9 mouse cellular contexts compared by ENCODE assay signal in the genomic region with DNA sequence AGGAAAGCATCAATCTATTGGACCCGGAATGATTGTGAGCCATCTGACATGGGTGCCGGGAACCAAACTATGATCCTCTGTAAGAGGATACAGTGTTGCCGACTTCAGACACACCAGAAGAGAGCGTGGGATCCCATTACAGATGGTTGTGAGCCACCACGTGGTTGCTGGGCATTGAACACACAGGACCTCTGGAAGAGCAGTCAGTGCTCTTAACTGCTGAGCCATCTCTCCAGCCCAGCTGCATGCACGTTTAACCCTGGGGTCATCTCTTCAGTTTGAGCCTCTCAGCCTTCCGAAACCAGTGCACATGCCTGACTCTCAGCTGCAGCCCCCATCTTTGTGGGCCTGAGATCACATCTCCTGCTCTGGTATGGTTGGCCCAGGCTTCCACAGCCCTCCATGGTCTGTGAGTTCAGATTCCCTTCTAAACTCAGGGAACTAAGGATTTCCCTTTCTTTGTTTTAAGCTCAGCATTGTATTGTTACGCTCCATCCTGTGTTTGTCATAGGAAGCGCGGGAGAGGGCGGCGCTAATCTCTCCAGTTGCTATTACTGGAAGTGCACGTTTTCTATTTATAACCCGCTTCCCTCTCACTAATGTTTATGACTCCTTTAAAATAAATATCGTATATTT.
DNase-seq lines count a peak whose midpoint lies in the region; ATAC-seq lines count a peak whose summit lies in the region.
"Had no signal": no experiment of that assay in that cellular context is flagged by ENCODE, and none has a peak within 500 bp of the region (broad histone marks: within the 10 kb centered on the region; RNA-seq: fewer than 3 reads in every experiment).

No protein-coding gene starts in this region.

- no peak overlapping the region for H3K9ac ChIP-seq in intestine, embryonic 16.5 days (ENCODE audit: low read depth, low read length)
- no peak overlapping the region for H3K9ac ChIP-seq in lung, embryonic 16.5 days (ENCODE audit: low read length)
- no peak overlapping the region for H3K9ac ChIP-seq in midbrain, embryonic 16.5 days (ENCODE audit: low read depth, low read length)
- H3K9ac ChIP-seq in hindbrain, embryonic 16.5 days (ENCODE audit: low read depth, low read length) = no peak overlapping the region

- DNase-seq in adrenal gland, adult 2 months = peak; percentile 37
- no peak for DNase-seq in adrenal gland, adult 8-10 months
- peak; percentile 42 for DNase-seq in gastrocnemius, postnatal 25 days
- no peak for DNase-seq in thymus, postnatal 14 days

- no peaks in the 10 kb centered on the region for H3K27me3 ChIP-seq in intestine, embryonic 16.5 days (replicated peaks; ENCODE audit: control insufficient read depth, insufficient read depth, low read length)
- no peaks in the 10 kb centered on the region for H3K27me3 ChIP-seq in lung, embryonic 16.5 days (ENCODE audit: control insufficient read depth, insufficient read depth, low read depth, low read length)
- H3K27me3 ChIP-seq in midbrain, embryonic 16.5 days (ENCODE audit: control insufficient read depth, insufficient read depth, low read depth, low read length) = no peaks in the 10 kb centered on the region
- H3K27me3 ChIP-seq in hindbrain, embryonic 16.5 days (replicated peaks; ENCODE audit: control insufficient read depth, insufficient read depth, low read length) = no peaks in the 10 kb centered on the region
- H3K27me3 ChIP-seq: megakaryocyte, embryonic 14.5 days had no signal

- peaks cover 12% of the 10 kb centered on the region; the same call in 1 of the 2 replicates for H3K4me1 ChIP-seq in intestine, embryonic 16.5 days (ENCODE audit: control insufficient read depth, insufficient read depth, low read length)
- peaks cover 22% of the 10 kb centered on the region for H3K4me1 ChIP-seq in lung, embryonic 16.5 days (replicated peaks; ENCODE audit: control insufficient read depth, insufficient read depth, low read length)
- H3K4me1 ChIP-seq in midbrain, embryonic 16.5 days (ENCODE audit: control insufficient read depth, insufficient read depth, low read length) = peaks cover 16% of the 10 kb centered on the region
- peaks cover 10% of the 10 kb centered on the region for H3K4me1 ChIP-seq in hindbrain, embryonic 16.5 days (ENCODE audit: control insufficient read depth, insufficient read depth, low read depth, low read length)

- 0 out of 2 replicates have a peak, but pooled peaks cover 2% of the 10 kb centered on the region for H3K9me3 ChIP-seq in intestine, embryonic 16.5 days (ENCODE audit: control insufficient read depth, low read length)
- no peaks in the 10 kb centered on the region for H3K9me3 ChIP-seq in lung, embryonic 16.5 days (ENCODE audit: control insufficient read depth, low read length)
- no peaks in the 10 kb centered on the region for H3K9me3 ChIP-seq in midbrain, embryonic 16.5 days (replicated peaks; ENCODE audit: control insufficient read depth, low read length, poor library complexity, severe bottlenecking)
- H3K9me3 ChIP-seq in hindbrain, embryonic 16.5 days (ENCODE audit: control insufficient read depth, low read length) = no peaks in the 10 kb centered on the region; the same call in 1 of the 2 replicates

- H3K27ac ChIP-seq in intestine, embryonic 16.5 days (ENCODE audit: low read length) = peak overlapping the region; percentile 66
- H3K27ac ChIP-seq in lung, embryonic 16.5 days (ENCODE audit: low read length) = peak overlapping the region; percentile 74
- H3K27ac ChIP-seq in midbrain, embryonic 16.5 days (ENCODE audit: low read length) = no peak overlapping the region
- no peak overlapping the region for H3K27ac ChIP-seq in hindbrain, embryonic 16.5 days (ENCODE audit: low read depth, low read length)

- no peak overlapping the region for H3K4me3 ChIP-seq in intestine, embryonic 16.5 days (ENCODE audit: low read length)
- no peak overlapping the region for H3K4me3 ChIP-seq in lung, embryonic 16.5 days (ENCODE audit: low read length)
- no peak overlapping the region for H3K4me3 ChIP-seq in midbrain, embryonic 16.5 days (ENCODE audit: low read depth, low read length)
- no peak overlapping the region for H3K4me3 ChIP-seq in hindbrain, embryonic 16.5 days (ENCODE audit: low read length)
- H3K4me3 ChIP-seq: megakaryocyte, embryonic 14.5 days had no signal

- H3K36me3 ChIP-seq in intestine, embryonic 16.5 days (ENCODE audit: control insufficient read depth, insufficient read depth, low read length) = no peaks in the 10 kb centered on the region
- no peaks in the 10 kb centered on the region; the same call in 1 of the 2 replicates for H3K36me3 ChIP-seq in lung, embryonic 16.5 days (ENCODE audit: control insufficient read depth, insufficient read depth, low read length)
- no peaks in the 10 kb centered on the region; the same call in 1 of the 2 replicates for H3K36me3 ChIP-seq in midbrain, embryonic 16.5 days (ENCODE audit: control insufficient read depth, insufficient read depth, low read length)
- H3K36me3 ChIP-seq in hindbrain, embryonic 16.5 days (ENCODE audit: control insufficient read depth, insufficient read depth, low read length) = peaks cover 2% of the 10 kb centered on the region; the same call in 1 of the 2 replicates

- WGBS in intestine, embryonic 16.5 days = 38% methylated on average over 15 of the region's 15 CpGs
- WGBS in lung, embryonic 16.5 days = 53% methylated on average over 15 of the region's 15 CpGs
- WGBS in midbrain, embryonic 16.5 days = 80% methylated on average over 15 of the region's 15 CpGs
- WGBS in hindbrain, embryonic 16.5 days = 82% methylated on average over 15 of the region's 15 CpGs

- peak; percentile 82 for ATAC-seq in intestine, embryonic 16.5 days
- peak; percentile 76 for ATAC-seq in lung, embryonic 16.5 days (ENCODE audit: low read depth)
- no peak for ATAC-seq in midbrain, embryonic 16.5 days
- ATAC-seq in hindbrain, embryonic 16.5 days = no peak

- no peak overlapping the region for H3K4me2 ChIP-seq in intestine, embryonic 16.5 days (ENCODE audit: low read depth, low read length)
- H3K4me2 ChIP-seq in lung, embryonic 16.5 days (ENCODE audit: low read depth, low read length) = peak overlapping the region; percentile 24; the same call in 1 of the 2 replicates
- no peak overlapping the region for H3K4me2 ChIP-seq in midbrain, embryonic 16.5 days (ENCODE audit: low read length)
- H3K4me2 ChIP-seq in hindbrain, embryonic 16.5 days (ENCODE audit: low read length) = no peak overlapping the region

Comparison
In these comparisons a context has a peak if more than half of its experiments do, and no peak if none do; other contexts are left out.
1. DNase-seq: peak in adrenal gland, adult 2 months (single experiment) and gastrocnemius, postnatal 25 days (single experiment); none in adrenal gland, adult 8-10 months (single experiment) and thymus, postnatal 14 days (single experiment).
2. ATAC-seq: peak in intestine, embryonic 16.5 days (single experiment) and lung, embryonic 16.5 days (single experiment); none in midbrain, embryonic 16.5 days (single experiment) and hindbrain, embryonic 16.5 days (single experiment).
3. H3K27ac ChIP-seq: peak in intestine, embryonic 16.5 days (single experiment) and lung, embryonic 16.5 days (single experiment); none in midbrain, embryonic 16.5 days (single experiment) and hindbrain, embryonic 16.5 days (single experiment).